Mouse (Mus musculus) adrenal gland, postnatal 0 days (tissue): ENCODE data around the gene Ddi2. TPM values are rescaled to one million over a fixed set of nuclear protein-coding genes. Genes with fewer than 3 reads are reported as not detected.

Experiments
- polyA plus RNA-seq: library from polyadenylated mRNA; unstranded; fragments of >200 nt; fragmentation: Nextera tagmentation; extraction: Ambion mirVana; gene quantifications from 2 replicates; pipeline ENCODE4 v1.2.1, GENCODE M21; 2015

Ddi2 gene
- polyA plus RNA-seq, result 9.7 and 17.0 TPM in 2 replicates

GRCm38 (mm10) chr4:141722731-141723672, at the start of gene Ddi2:
TSS of gene Ddi2 (minus strand) at chr4:141723419.

GRCm38 (mm10) chr4:141746578-141747346, 23.5 kb upstream of the Ddi2 start, which contains the start of gene Agmat:
TSS of gene Agmat (plus strand) at chr4:141746672.

GRCm38 (mm10) chr4:141685499-141685898, 37.7 kb downstream of the Ddi2 start, which contains the start of gene Rsc1a1:
TSS of gene Rsc1a1 (minus strand) at chr4:141685599.

DNA sequence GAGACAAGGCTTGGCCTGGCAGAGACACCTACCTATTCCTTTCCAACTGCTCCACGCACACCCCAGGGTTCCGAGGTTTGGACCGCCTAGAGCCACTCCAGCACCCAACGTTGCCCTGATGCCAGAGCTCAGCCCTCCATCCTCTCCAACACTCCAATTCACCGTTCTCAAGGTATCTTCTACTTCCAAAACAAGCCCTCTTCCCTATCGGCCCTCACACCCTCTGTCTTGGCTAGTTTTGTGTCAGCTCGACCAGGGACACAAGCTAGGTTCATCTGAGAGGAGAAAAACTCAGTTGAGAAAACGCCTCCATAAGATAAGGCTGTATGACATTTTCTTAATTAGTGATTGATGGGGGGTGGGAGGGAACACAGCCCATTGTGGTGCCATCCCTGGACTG, 58.4 kb downstream of the Ddi2 start, which contains the start of gene Plekhm2:
Gene Plekhm2, minus strand, starts transcription at position 101 of the 400 bp plus-strand sequence.

Other genes with a start within 250 kb of the Ddi2 start
- gene Spen, start 184.8 kb downstream of the Ddi2 start, polyA plus RNA-seq, result 4.6 and 6.5 TPM in 2 replicates
- 22.7 and 34.9 TPM in 2 replicates for gene Fblim1, start 117.3 kb downstream of the Ddi2 start, polyA plus RNA-seq
- 1.8 and 2.6 TPM in 2 replicates for gene Tmem82, start 104.8 kb downstream of the Ddi2 start, polyA plus RNA-seq
- 1.5 and 2.2 TPM in 2 replicates for gene Slc25a34, start 99.6 kb downstream of the Ddi2 start, polyA plus RNA-seq
- 5.7 and 7.2 TPM in 2 replicates for gene Plekhm2, start 58.5 kb downstream of the Ddi2 start, polyA plus RNA-seq
- gene Rsc1a1, start 37.8 kb downstream of the Ddi2 start, polyA plus RNA-seq, result not detected in 2 replicates
- 7.0 and 7.7 TPM in 2 replicates for gene Agmat, start 23.3 kb upstream of the Ddi2 start, polyA plus RNA-seq
- 3.3 and 5.2 TPM in 2 replicates for gene Dnajc16, start 67.5 kb upstream of the Ddi2 start, polyA plus RNA-seq
- gene Casp9, start 70.2 kb upstream of the Ddi2 start, polyA plus RNA-seq, result 13.7 and 20.1 TPM in 2 replicates
- gene Cela2a, start 102.7 kb upstream of the Ddi2 start, polyA plus RNA-seq, result 0.12 and 0.39 TPM in 2 replicates
- gene Ctrc, start 122.9 kb upstream of the Ddi2 start, polyA plus RNA-seq, result not detected in 2 replicates
- gene Efhd2, start 151.5 kb upstream of the Ddi2 start, polyA plus RNA-seq, result 45.3 and 51.3 TPM in 2 replicates